Mouse (Mus musculus) cerebellum, adult 9-10 months (tissue): ENCODE measurements around the gene Bcs1l.

Experiments used
- DNase-seq: peaks from one replicate; pipeline ENCODE4 v3.0.0; 2022

Bcs1l gene

GRCm38 (mm10) chr1:74587773-74588445 is at the start of gene Bcs1l, which contains the start of gene Zfp142:
Gene Bcs1l, plus strand, starts transcription at chr1:74588289.
Gene Zfp142, minus strand, starts transcription at chr1:74588246.
- peak; percentile 100 for DNase-seq

DNA sequence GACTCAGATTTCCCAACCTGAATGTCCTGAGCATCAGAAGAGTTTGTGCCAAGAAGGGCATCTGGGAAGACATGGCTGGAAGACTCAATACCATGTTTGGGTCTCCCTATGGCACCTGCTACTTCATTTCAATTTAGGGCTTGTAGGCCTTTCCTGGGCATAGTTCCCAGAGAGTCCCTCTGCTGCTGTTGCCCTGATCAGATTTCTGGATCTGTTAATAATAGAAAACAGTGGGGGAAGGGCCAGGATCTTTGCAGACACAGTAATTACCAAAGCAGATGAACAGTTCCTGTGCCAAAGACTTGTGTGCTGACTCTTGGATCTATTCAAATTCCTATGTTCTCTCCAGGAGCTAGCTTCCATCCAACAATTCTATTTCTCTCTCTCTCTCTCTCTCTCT is 49.4 kb upstream of the Bcs1l start:
- peak; percentile 48 for DNase-seq

DNA sequence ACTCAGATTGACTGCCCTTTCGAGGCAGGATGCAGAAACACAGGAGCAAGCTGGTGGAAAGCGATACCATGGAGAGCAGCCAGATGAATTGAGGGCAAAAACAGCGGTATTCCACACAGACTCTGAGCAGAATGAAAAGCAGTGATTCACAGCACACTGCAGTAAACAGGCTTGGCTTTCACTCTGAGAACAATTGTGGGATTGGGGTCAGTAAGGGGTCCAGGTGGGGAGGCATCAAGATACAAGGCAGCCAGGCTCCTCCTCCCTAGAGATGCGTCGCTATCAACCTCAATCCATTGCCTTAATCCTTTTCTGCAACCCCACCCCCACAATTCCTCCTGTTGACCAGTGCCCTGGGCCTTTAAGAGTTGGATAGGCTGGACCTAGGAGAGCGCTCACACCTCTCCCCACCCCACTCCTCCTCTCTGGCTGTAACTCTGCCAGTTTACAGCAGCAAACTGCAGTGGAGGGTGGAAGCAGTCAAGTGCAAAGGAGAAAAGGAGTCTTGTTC is 45.6 kb upstream of the Bcs1l start, which contains the start of gene Plcd4:
Plcd4 (plus strand) TSS at position 438 of the 511 bp plus-strand sequence.
- DNase-seq = peak; percentile 81

- DNase-seq = no peak
Observed at GRCm38 (mm10) chr1:74544184-74544583, 43.9 kb upstream of the Bcs1l start, which contains the start of gene Usp37. Gene Usp37, minus strand, starts transcription at chr1:74544284.

GRCm38 (mm10) chr1:74559061-74559460 is 29.0 kb upstream of the Bcs1l start:
- no peak for DNase-seq

- no peak for DNase-seq
Observed at GRCm38 (mm10) chr1:74565834-74566233, 22.3 kb upstream of the Bcs1l start.

DNA sequence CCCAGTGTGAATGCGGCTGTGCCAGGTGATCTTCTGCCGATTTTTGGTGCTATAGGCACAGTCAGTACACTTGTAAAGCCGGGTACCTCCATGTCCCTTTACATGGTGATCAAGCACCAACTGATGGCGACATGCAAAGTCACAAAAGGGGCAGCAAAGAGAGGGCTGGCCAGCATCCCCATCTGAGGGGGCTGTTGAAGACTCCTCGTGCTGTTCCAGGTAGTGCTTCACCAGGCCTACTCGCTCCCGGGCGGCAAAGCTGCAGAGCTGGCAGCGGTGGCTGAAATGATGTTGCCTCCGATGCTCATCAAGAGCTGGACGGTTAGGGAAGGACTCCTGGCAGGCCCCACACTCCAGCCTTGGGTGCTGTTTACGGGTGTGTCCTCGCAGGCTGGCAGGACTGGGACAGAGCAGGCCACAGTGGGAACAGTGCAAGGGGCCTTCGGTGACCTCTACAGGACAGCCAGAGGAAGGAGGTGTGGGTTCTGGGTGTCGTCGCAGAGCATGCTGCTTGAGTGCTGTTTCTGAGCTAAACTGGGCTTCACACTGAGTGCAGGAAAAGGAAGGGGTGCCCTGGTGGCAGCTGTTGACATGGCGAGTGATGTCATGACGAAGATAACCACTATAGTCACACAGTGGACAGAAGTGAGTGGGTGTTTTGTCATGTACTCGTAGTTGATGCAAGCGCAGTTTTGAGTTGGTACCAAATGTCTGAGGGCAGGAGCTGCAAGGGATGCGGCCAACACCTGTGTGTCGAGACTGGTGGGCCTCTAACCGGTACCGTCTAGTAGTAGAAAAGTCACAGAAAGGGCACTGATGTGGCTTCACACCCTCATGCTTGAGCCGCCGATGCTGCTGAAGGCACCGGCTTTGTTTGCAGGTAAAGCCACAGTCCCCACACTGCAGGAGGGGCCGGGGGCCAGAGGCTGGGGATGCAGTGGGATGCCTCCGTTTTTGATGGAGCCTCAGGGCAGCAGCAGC is 18.1 kb upstream of the Bcs1l start:
- no peak for DNase-seq

DNA sequence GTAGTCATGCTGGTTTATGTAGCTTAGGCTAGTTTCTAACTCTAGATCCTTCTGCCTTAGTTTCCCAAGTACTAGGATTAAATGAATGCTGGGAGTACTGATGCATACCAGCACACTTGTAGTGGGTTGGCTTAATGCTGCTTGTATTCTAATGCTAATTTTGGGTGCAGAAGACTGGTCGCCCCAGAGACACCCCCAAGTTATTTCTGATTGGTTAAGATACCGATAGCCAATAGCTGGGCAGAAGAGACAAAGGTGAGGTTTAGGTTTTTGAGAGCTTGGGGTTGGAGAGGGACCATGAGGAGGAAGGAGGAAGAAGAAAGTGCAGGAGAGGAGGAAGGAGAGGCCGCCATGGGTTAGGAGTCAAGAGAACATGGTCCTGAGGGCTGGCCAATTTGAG is 5.5 kb upstream of the Bcs1l start:
- no peak for DNase-seq

DNA sequence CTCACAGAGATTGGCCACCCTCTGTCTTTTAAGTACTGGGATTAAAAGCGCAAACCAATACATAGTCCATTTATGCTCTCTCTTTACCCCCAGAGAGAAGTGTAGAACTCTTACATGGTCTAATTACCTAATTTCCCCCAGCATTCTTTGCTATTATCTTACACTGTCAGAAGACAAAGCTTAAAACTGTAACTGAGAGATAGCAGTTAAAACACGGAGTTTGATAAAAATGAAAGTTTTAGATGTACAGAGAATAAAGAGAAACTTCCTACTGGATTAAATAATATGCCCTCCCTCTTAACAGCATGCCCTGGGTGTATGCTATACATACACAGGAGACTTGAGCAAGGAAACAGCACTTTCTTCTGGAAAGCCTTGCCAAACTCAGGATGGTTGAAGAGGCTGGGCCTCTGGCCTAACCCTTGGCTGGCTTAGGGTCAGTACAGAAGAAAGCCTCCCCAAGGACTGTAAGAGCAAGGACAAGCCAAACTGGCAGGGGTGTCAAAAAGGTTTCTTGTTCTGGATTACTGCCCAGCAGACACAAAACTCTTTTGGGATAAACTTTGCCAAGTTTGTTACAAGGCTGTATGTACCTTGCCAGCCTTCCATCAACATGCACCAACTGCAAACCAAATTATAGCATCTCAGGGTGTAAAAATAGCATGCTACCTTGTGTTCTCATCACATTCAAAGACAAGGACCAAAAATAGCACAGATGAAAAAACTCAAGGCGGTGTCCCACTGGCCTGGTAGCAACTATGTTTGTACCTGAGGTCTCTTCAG is 3.3 kb upstream of the Bcs1l start:
- no peak for DNase-seq

DNA sequence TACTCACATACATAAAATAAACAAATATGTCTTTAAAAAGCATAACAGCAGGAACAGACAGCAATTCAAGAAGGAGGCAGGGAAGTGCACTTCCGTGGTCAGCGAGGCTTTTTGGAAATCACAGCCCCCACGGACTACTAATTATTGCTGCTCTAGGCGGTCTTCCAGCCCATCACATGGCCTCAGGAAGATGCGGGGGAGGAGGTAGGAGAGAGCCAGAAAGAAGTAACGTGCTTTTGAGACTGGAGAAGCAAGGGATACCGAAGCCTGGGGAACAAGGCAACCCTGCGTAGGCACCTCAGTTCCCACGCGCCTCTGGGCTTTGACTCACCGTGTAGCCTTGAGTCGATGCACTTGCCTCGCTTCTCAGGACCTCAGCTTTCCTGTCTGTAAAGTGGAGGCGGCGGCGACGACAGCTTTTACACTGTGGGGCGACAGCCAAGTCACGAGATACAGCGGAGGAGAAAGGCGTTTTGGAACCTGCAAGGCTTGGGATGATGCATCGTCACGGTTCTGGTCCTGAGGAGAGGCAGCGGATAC is 786 bp upstream of the Bcs1l start:
- no peak for DNase-seq

- DNase-seq = no peak
Observed at GRCm38 (mm10) chr1:74594434-74594833, 6.3 kb downstream of the Bcs1l start.

GRCm38 (mm10) chr1:74600501-74601266 is 12.6 kb downstream of the Bcs1l start:
- DNase-seq = no peak

- peak; percentile 82 for DNase-seq
Observed at GRCm38 (mm10) chr1:74601267-74601962, 13.3 kb downstream of the Bcs1l start, which contains the start of the genes Rnf25 and Stk36. Gene Rnf25, minus strand, starts transcription at chr1:74601397. Gene Stk36, plus strand, starts transcription at chr1:74601445.

GRCm38 (mm10) chr1:74624183-74624582 is 36.1 kb downstream of the Bcs1l start:
- no peak for DNase-seq

GRCm38 (mm10) chr1:74626076-74626475 is 38.0 kb downstream of the Bcs1l start:
- no peak for DNase-seq

- no peak for DNase-seq
Observed at GRCm38 (mm10) chr1:74628001-74628400, 39.9 kb downstream of the Bcs1l start.

DNA sequence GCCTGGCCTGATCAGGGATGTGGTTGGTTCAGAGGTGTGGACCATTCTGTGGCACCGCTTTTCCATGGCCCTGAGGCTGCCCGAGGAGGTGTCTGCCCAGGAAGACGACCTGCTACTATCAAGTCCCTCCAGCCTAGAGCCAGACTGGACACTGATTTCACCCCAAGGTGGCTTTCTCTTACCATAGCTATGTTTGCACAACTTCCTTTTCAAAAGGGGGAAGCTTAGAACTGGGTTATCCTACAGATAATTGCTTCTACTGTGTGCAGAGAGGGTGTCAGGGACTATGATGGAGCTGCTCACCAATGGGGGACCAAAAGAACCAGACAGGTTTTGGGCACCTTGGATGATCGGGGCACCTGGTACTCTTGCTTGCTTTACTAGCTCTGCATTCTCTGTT is 44.6 kb downstream of the Bcs1l start:
- DNase-seq = no peak
